Mouse (Mus musculus): ENCODE results near the gene Ccdc33.

- TF ChIP-seq CTCF (IDR thresholded peaks at IDR 0.05; ENCODE audit: low read depth) (peak; percentile 13; the same call in 1 of the 2 replicates), EP300 (IDR thresholded peaks at IDR 0.05; ENCODE audit: low read depth) (no peak)
These were observed 31.2 kb downstream of the Ccdc33 start for GRCm38 (mm10) chr9:58087277-58087998.

Measured in liver, embryonic 14.5 days (tissue).